Mouse (Mus musculus): Measurements from ENCODE around the gene Gm20696. TPM values are rescaled to one million over a fixed set of nuclear protein-coding genes. Genes with fewer than 3 reads are reported as not detected.

Gm20696 gene
- total RNA-seq, 1 experiment from 2014 or later = 6.0 TPM

- DNase-seq = no peak
Measured at GRCm38 (mm10) chr6:99439214-99439877, 227.3 kb downstream of the Gm20696 start.

DNA sequence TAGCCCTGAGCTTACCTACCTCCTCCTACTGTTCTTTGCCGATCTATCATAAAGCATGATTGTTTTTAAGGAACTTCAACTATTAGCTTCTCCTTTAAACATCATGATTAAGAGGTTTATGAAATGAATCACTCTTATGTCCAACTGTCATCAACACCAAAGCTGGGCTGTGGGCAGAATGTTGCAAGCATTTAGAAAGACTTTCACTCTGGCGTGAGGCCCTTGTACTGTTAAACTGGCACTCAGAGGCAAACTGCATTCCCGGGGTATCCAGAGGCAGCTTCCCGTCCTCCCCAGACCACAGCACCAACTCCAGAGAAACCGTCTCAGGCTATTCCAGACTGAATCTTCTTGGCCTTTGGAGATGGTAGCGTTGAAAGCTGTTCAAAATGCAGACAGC is 230.2 kb downstream of the Gm20696 start:
- DNase-seq = no peak

DNA sequence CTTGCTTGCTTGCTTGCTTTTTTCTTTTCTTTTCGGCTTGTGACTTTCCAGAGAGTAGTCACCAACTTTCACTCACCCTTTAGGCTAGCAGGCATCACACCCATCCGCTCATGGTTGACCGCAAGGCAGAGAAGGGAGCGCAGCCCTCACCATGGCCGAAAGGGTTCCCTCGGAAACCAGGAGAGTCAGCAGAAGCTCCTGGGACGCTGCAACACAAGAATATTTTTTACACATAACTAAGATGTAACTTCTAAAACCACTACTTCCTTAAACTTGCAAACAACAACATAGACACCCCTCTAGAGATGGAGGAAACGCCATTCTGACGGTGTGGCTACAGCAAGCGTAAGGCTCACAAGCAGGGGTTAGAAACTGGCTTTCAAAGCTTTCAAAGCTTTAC is 231.5 kb downstream of the Gm20696 start:
- DNase-seq = no peak

- DNase-seq = no peak
Measured at GRCm38 (mm10) chr6:99433006-99433405, 233.6 kb downstream of the Gm20696 start.

DNA sequence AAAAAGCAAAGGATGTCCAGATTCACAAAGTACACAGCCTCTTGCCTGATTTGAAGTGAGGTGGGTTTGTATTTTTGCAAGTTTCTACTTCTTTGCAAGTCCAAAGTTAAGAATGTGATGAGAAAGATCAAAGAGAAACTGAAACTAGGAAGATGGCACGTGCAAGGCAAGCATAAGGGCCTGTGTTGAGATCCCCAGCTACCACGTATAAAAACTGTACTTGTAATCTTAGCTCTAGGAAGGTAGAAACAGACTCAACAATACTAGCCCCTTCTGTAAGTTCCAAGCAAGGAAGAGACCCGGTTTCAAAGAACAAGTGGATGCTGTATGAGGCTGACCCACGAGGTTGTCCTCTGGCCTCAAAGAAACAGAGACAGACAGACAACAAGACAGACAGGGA is 234.7 kb downstream of the Gm20696 start:
- no peak for DNase-seq

DNA sequence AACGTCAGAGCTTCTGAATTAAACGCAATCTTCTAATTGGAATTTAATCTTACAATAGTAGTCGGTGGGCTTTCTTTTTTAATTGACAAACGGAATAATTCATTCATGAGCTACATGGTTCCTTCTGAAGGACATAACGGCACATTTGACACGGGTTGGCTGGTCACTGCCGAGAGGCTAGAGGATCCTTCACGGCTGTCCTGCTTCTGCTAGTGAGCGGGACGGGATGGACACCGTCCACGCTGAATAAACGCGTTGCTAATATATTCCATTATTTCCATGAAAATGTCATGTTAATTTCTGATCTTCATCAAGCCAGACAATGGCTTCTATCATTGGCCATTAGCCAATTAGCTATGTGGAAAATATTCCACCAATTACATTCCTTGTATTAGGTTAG is 236.0 kb downstream of the Gm20696 start:
- no peak for DNase-seq

DNA sequence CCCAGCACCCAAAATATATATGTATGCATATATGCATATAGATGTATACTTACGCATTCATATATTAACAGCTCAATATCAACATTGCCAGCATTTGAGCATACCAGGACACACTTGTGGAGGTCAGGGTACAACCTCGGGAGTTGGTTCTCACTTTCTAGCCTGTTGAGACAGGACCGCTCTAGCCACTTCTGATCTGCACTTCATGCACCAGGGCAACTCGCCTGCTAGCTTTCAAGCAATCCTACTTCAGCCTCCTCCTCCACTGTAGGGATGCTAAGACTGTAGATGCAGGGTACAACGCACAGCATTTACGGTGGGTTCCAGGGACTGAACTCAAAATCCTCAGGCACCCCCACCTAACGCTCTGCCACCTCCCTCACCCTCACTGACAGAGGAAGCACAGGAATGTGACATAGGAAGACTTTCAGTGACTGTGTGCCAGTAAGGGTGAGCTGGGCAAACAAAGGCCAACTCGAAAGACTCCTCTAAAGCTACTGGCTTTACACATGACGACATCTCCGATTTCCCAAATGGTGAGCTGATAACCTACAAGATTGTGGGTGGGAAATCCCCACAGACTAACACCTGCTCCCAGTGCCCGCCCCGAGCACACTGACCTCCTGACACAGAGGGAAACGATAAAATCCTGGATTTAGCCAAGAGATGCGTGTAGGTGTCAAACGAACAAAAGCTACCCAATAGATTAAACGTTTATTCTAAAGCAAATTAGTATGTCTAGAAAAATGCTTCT is 237.0 kb downstream of the Gm20696 start:
- no peak for DNase-seq

GRCm38 (mm10) chr6:99428961-99429360 is 237.6 kb downstream of the Gm20696 start:
- no peak for DNase-seq

GRCm38 (mm10) chr6:99427301-99427700 is 239.3 kb downstream of the Gm20696 start:
- no peak for DNase-seq

DNA sequence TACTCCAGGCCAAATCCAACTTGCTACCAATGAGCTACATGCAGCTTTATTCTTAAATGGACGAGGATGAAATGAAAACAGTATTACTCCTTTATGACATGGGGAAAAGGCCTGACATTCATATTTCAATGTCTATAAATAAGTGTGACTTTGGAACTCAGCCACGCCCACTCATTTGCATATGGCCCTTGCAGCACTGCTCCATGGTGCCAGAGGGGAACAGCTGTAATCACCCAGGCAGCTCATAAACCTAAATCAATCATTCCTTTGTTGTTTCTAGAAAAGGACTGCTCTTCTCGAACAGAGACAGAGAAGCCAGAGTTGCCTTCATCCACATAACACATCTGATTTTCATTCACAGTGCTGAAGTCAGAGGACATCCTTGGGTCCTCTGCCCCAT is 241.6 kb downstream of the Gm20696 start:
- DNase-seq = no peak

DNA sequence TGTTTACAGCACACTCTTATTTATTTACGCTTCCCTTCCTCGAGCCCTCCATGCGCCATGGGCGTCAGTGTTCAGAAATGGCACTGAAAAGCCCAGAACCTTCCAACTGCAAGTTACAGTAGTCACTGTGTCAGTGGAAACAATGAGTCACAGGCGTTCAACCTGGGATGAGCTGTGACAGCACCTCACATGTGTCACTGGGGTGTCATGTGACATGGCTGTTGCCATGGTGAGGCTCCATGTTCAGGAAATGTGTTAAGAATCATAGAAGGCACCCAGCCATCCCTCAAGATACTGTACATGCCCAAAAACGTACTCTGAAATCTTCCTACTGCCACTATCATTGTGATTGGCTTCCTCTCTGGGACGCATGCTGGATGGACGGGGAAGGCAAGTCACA is 245.9 kb downstream of the Gm20696 start:
- peak; percentile 16 for DNase-seq

GRCm38 (mm10) chr6:99412598-99412997 is 254.0 kb downstream of the Gm20696 start:
- DNase-seq = no peak

GRCm38 (mm10) chr6:99409602-99410001 is 257.0 kb downstream of the Gm20696 start:
- no peak for DNase-seq

DNA sequence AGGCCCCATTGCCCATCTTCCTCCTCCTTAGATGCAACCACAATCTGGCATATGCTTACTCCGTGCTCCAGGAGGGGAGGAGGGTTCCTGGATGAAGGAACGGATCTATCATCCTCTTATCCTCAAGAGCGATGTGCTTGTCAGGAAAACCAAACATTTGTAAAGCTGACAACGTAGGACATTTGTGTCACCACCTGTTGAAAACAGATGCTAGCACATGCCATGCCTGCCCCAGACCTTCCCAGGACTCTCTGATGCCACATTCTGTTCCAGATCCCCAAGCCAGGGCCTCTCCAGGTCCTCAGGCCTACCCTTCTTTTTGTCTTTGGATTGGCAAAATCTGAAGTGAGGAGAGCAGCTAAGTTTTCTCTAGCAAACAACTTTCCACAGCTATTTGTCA is 257.7 kb downstream of the Gm20696 start:
- no peak for DNase-seq

GRCm38 (mm10) chr6:99403755-99404390 is 262.7 kb downstream of the Gm20696 start:
- no peak for DNase-seq

DNA sequence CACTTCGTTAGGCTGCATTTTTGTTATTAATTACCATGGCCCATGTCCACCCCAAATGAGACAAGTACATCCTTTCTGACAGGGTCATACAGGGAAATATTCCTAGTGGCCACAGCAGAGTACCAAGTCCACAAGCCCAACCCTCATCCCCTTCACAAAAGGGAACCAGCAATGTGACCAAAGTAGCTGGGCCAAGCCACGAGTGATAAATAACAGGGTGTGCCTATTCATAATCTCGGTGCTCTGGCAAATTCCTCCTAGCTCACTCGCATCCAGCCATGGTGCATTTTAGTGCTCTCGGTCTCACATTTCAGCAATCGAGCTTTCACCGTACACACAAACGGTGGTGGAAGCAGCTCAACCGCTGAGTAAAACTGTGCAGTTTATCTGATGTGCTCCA is 263.7 kb downstream of the Gm20696 start:
- DNase-seq = no peak

DNA sequence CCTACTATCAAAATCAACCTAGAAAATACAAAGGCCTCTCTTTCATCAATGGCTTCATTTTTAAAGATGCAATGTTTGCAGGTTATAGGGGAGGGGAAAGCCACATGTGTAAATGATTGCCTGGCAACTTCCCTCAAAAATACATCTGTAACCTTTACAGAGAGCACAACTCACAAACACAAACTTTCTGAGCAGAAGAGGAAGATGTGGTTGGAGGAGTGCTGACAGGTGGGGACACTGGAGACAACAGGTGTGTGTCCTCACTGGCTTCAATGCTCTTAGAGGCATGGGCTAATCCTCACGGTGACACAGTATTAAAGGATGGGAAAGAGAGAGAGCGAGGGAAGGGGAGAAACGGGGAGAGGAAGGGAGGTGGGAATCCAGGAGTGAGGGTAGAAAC is 264.2 kb downstream of the Gm20696 start:
- DNase-seq = no peak

DNA sequence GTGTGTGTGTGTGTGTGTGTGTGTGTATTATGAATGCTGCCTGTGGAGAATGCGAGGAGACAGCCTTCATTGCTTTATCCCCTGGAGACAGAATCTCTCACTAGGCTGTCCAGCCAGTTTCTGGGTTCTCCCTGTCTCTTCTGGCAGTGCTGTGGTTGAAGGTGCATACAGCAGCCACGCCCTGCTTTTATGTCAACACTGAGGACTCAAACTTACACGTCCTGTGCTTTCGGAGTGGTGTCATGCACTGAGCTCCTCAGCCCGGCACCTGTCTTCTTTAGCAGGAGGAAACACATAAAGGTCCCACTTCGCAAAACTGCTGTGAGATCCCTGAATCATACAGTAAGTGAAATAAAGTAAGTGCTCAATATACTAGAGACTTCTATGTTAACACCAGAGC is 264.8 kb downstream of the Gm20696 start:
- no peak for DNase-seq

- DNase-seq = no peak
Measured at GRCm38 (mm10) chr6:99401211-99401610, 265.4 kb downstream of the Gm20696 start.

DNA sequence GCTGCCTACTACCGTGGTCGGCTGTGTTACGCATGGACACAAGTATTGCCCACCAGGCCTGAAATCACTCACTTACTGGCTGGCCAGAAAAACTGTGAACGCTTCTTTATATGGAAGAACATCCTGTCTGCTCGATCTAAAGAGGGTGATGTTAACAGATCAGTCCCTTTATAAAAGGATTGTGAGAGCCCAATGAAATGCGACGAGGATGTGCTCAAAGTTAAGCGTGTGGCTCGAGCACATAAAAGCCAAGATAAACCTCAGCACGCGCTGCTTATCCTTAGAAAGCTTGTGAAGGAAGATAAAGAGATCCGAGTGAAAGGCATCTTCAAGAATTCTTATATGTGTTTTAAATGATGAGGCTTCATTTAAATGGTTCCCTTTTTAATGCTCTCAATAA is 270.9 kb downstream of the Gm20696 start:
- DNase-seq = no peak

- DNase-seq = no peak
Measured at GRCm38 (mm10) chr6:99394801-99395200, 271.8 kb downstream of the Gm20696 start.

DNA sequence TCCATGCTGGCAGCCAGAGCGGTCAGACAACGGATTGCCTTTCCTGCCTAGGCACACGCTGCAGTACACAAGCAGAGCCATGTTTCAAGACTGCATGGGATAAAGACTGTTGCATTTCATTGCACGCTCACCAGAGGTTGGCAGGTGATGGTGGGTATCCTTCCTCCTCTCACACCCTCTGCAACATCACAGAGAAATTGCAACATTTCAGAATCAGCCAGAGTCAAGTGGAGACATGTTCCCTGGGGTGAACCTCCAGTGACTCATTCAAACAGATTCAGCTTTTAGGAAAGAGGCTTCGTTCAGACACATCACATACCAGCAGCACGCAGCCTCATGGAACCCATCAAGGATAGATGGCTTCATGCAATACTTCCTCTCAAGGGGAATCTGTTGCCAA is 274.1 kb downstream of the Gm20696 start:
- no peak for DNase-seq

All from adrenal gland, postnatal 25 days (tissue).